Mouse (Mus musculus) T-helper 2 cell (primary cell): ENCODE results near the gene Sec61a2.

Source experiments
- in situ Hi-C: fragments of 300-600 bp; cut with MboI, MseI; formaldehyde crosslinking; loops from one replicate; pipeline ENCODE4 v1.15.1; 2025; ENCODE audit warnings: high pct_unique_total_duplicates

Sec61a2 gene

GRCm38 (mm10) chr2:5894843-5895570, at the start of gene Sec61a2:
Gene Sec61a2 (minus strand): TSS chr2:5895432.
- in situ Hi-C loops: no loop called here

DNA sequence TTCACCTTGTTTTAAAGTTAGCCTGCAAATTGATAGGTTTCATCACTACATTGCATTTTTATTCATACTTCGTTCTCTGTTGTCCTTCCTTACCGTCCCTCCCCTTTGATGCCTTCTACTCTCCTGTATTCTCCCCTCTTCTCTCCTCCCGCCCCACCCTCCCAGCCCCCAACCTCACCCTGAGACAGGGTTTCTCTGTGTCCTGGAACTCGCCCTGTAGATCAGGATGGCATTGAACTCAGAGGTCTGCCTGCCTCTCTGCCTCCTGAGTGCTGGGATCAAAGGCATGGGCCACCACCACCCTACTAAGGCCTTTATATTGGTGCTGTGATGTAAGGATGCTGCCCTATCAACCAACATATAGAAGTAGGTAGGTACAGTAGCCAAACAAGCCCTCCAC, 47.8 kb upstream of the Sec61a2 start:
- in situ Hi-C loops: no loop called here

DNA sequence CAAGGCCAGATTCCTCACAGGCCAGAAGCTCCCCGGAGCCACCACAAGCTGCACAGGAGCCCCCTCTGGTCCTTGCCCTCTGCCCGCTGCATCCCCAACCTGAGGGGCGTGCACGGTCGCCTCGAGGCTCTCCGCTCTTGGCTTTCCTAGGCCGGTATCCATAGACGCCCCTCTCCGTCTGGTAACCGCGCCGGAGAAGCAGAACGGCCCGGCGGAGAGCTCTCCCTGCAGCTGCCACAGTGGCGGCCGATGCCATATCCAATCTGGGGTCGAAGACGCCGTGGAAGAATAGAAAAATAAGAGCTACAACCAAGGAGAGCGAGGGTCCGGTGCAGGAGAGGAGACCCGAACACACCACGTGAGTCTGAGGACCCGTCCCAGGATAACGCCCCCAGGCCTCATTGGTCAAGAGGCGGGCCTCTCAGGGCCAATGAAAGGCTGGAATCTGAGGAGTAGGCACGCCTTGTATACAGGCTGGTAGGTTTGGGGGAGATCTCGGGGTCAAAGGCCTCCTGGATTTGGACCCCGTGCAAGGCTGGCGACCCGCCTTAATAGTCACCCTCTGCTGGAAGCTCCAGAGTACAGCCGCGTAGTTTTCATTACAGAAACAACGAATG, 47.3 kb upstream of the Sec61a2 start, which contains the start of gene Dhtkd1:
Gene Dhtkd1, minus strand, starts transcription at position 377 of the 617 bp plus-strand sequence.
- in situ Hi-C loops: no loop called here

GRCm38 (mm10) chr2:5941861-5942415, 46.7 kb upstream of the Sec61a2 start:
- in situ Hi-C loops: no loop called here

DNA sequence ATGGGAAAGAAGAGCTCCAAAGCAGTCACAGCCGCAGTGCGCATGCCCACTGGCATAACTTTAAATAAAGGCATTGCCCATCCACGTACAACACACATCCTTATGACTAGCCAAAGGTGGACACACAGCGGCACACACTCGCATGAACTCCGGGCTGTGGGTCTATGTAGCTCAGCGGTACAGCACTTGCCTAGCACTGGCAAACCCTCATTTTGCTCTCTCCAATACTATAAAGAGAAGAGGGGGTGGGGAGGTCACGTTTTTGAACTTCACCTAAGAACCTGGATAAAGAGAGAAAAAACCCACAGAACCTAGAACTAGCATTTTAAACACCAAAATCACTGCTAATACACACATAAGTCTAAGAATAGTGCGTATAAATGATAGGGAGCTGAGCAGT, 45.7 kb upstream of the Sec61a2 start:
- in situ Hi-C loops: no loop called here

- in situ Hi-C loops: no loop called here
Observed at GRCm38 (mm10) chr2:5939911-5940310, 44.7 kb upstream of the Sec61a2 start.

DNA sequence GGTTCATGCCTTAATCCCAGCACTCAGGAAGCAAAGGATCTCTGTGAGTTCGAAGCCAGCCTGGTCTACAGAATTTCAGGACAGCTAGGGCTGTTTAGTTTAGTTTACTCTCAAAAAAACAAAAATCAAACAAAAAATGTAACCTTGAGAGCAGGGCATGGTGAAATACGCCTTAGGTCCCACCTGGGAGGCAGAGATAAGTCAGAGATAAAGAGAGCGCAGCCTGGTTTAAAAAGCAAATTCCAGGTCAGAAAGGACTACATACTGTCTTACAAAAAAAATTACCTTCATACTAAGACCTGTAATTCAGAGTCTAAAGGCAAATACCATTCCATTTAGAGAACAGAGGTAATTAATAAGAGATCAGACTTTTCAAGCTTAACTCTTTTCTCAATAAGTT, 44.1 kb upstream of the Sec61a2 start:
- in situ Hi-C loops: no loop called here

DNA sequence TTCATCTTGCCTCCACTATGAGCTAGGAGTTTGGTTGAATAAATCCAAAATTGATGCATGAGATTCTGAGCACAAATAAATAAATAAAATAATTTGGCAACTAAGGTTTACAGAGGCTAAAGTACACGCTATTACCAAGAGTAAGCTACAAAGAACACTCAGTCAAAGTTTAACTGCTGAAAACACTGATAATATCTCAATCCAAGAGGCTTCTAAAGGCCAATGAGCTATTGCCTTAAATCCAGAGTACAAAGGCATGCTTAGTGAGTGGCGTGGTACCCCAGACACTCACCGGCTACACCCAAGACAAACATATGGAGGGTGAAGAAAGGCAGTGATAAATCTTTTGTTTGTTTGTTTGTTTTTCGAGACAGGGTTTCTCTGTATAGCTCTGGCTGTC, 41.3 kb upstream of the Sec61a2 start:
- in situ Hi-C loops: no loop called here

DNA sequence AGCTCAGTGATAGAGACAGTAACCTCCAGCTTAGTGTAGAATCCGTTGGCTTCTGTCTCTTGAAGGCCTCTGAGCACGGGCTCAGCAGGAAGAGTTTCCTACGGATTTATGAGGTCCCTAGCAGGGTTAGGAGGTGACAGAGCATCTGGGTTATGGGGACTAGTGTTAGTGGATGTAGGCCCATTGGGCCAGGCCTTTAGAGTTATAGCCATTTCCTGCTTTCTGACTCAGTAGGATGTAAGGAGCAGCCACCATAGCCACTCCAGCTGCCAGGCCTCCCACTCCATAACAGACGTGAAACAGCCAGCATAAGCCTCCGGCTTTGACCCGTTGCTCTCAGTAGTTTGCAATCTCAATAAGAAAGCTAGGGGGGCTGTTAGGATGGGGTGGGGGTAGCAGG, 40.8 kb upstream of the Sec61a2 start:
- in situ Hi-C loops: no loop called here

GRCm38 (mm10) chr2:5934936-5935335, 39.7 kb upstream of the Sec61a2 start:
- in situ Hi-C loops: no loop called here

- in situ Hi-C loops: no loop called here
Observed at GRCm38 (mm10) chr2:5931938-5932337, 36.7 kb upstream of the Sec61a2 start.

- in situ Hi-C loops: no loop called here
Observed at GRCm38 (mm10) chr2:5930291-5931054, 35.2 kb upstream of the Sec61a2 start.

DNA sequence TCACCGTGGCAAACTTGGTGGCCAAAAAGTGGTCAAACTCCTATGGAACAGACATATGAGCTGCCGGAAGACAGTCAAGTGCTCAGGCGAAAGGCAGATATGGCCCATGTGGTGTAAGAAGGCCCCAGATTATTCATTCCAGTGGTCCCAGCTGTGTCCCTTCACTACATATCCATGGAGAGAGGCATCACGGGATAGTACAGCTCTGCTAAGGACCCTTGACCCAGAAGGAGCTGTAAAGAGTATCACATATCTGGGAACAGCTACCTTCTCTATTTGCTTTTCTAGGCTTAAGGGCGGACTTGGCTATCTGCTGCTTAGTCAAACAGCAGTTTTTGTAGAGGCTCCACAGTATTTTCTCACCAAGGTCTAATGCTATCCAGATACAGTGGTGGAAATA, 34.6 kb upstream of the Sec61a2 start:
- in situ Hi-C loops: no loop called here

- in situ Hi-C loops: no loop called here
Observed at GRCm38 (mm10) chr2:5927481-5927880, 32.2 kb upstream of the Sec61a2 start.

- in situ Hi-C loops: no loop called here
Observed at GRCm38 (mm10) chr2:5923786-5924185, 28.6 kb upstream of the Sec61a2 start.

GRCm38 (mm10) chr2:5922823-5923222, 27.6 kb upstream of the Sec61a2 start:
- in situ Hi-C loops: no loop called here

GRCm38 (mm10) chr2:5911282-5911965, 16.2 kb upstream of the Sec61a2 start:
- in situ Hi-C loops: loop anchor here (10.0 kb wide), 1 partner anchor 233 kb away; no protein-coding TSS in a partner anchor

DNA sequence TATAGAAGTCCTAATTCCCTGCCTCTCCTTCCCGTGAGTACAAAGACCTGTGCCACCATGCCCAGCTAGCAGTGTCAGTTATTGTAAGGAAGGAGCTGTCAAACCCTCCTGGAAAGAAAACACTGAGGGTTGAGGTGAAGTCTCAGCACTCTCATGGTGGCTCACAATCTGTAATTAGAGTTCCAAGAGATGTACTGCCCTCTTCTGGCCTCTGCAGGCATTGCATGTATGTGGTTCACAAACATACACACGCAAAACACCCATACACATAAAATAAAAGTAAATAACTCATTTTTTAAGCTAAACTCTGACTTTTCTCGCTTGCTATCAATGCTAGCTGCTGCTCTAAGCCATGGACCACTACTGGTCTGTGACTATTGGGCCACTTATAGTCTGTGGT, 11.4 kb upstream of the Sec61a2 start:
- in situ Hi-C loops: no loop called here

DNA sequence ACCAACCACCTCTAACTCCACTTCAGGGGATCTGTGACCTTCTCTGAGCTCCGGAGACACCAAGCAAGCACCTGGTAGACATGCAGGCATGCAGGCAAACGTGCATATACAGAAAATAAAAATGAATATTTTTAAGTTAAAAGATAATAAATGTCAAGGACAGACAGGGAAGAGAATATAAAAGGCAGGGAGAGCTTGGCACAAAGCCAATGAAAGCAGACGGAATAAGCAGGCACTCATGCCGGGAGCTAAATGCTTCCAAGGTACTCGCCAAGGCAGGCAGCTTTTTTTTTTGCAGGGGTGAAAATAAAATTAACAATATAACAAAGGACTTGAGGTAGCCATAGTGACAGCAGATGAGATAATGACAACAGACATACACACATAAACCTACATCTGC, 10.9 kb upstream of the Sec61a2 start:
- in situ Hi-C loops: no loop called here

- in situ Hi-C loops: no loop called here
Observed at GRCm38 (mm10) chr2:5900145-5900544, 4.9 kb upstream of the Sec61a2 start.

- in situ Hi-C loops: no loop called here
Observed at GRCm38 (mm10) chr2:5894296-5894695, 936 bp downstream of the Sec61a2 start.

DNA sequence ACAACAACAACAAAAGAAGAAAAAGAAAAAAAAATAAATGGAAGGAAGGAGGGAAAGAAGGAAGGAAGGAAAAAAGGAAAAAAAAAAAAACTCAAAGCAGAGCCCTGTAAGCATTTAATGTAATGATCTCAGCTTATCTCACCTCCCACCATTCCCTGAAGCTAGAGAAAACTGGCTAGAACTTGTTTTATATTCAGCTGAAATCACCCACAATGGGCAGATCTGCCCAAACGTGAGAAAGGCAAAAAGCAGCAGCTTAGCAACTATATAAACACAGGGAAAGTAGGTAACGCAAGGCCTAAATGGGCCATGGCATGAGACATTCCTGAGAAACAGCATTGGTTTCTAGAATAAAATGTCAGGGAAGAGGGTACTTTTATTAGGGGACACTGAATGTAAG, 5.8 kb downstream of the Sec61a2 start:
- in situ Hi-C loops: no loop called here
